Mouse (Mus musculus) MEL (cell line): ENCODE results near the gene Apba1. TPM values are rescaled to one million over a fixed set of nuclear protein-coding genes. Genes with fewer than 3 reads are reported as not detected.

Source experiments
- DNase-seq: peaks from one replicate; pipeline ENCODE4 v3.0.0; 2011; ENCODE audit warnings: low read depth, low spot score
- H3K27ac ChIP-seq: 2 replicates; pipeline ENCODE4 v1.5.1; 2012; ENCODE audit warnings: low read depth, mild to moderate bottlenecking, control low read depth, low read length, moderate library complexity; ENCODE audit not compliant: control insufficient read depth
- H3K27me3 ChIP-seq, 2 experiments: fragments of 150-350 bp in 1 of 2; sonication (generic) in 1 of 2; 2 replicates each; pipeline ENCODE4 v1.6.1; 2012; ENCODE audit warnings: low read length in 2 of 2, mild to moderate bottlenecking in 2 of 2, improper control_type of control experiment in 1 of 2, moderate library complexity in 1 of 2; ENCODE audit not compliant: insufficient read depth in 2 of 2, control insufficient read depth in 1 of 2
- H3K36me3 ChIP-seq, 2 experiments: 2 replicates each; pipeline ENCODE4 v1.6.1; 2012 to 2014; ENCODE audit warnings: low read length in 2 of 2, improper control_type of control experiment in 1 of 2, inconsistent platforms in 1 of 2, mild to moderate bottlenecking in 1 of 2; ENCODE audit not compliant: insufficient read depth in 2 of 2, control insufficient read depth in 1 of 2
- H3K4me1 ChIP-seq, 2 experiments: fragments of 150-350 bp in 1 of 2; sonication (generic) in 1 of 2; 2 replicates each; pipeline ENCODE4 v1.6.1; 2012; ENCODE audit warnings: low read length in 2 of 2, improper control_type of control experiment in 1 of 2, mild to moderate bottlenecking in 1 of 2; ENCODE audit not compliant: insufficient read depth in 2 of 2, control insufficient read depth in 1 of 2
- H3K4me3 ChIP-seq, 2 experiments: fragments of 150-350 bp in 1 of 2; sonication (generic) in 1 of 2; 2 replicates each; pipeline ENCODE4 v1.5.1; 2012; ENCODE audit warnings: low read depth in 2 of 2, low read length in 2 of 2, mild to moderate bottlenecking in 2 of 2, moderate library complexity in 2 of 2, control low read depth in 1 of 2, improper control_type of control experiment in 1 of 2; ENCODE audit not compliant: control insufficient read depth in 1 of 2, insufficient read depth in 1 of 2
- H3K79me2 ChIP-seq: 2 replicates; pipeline ENCODE4 v1.6.1; 2012; ENCODE audit warnings: mild to moderate bottlenecking, low read length, moderate library complexity; ENCODE audit not compliant: control insufficient read depth, poor library complexity, insufficient read depth
- H3K9ac ChIP-seq: 2 replicates; pipeline ENCODE4 v1.6.1; 2012; ENCODE audit warnings: low read depth, mild to moderate bottlenecking, control low read depth, low read length, moderate library complexity; ENCODE audit not compliant: control insufficient read depth, poor library complexity, severe bottlenecking
- H3K9me3 ChIP-seq: fragments of 150-350 bp; sonication (generic); replicated peaks from 2 replicates; pipeline ENCODE4 v1.6.1; 2012; ENCODE audit warnings: mild to moderate bottlenecking, low read length, improper control_type of control experiment, moderate library complexity; ENCODE audit not compliant: insufficient read depth
- CHD1 ChIP-seq: IDR thresholded peaks from 2 replicates; pipeline ENCODE4 v1.6.1; 2012; ENCODE audit warnings: low read depth, mild to moderate bottlenecking, inconsistent platforms, low read length, improper control_type of control experiment
- CHD2 ChIP-seq: IDR thresholded peaks from 2 replicates; pipeline ENCODE4 v1.6.1; 2011; ENCODE audit warnings: low read length, improper control_type of control experiment
- CTCF ChIP-seq, 3 experiments: IDR thresholded peaks in 2 of 3; conservative IDR thresholded peaks in 1 of 3; 2 replicates each; pipeline ENCODE4 v1.5.1; 2011 to 2012; ENCODE audit warnings: low read length in 3 of 3, low read depth in 2 of 3, mild to moderate bottlenecking in 2 of 3, improper control_type of control experiment in 1 of 3, inconsistent platforms in 1 of 3, mixed read lengths in 1 of 3, moderate library complexity in 1 of 3; ENCODE audit not compliant: control insufficient read depth in 1 of 3, insufficient read depth in 1 of 3, poor library complexity in 1 of 3, severe bottlenecking in 1 of 3
- ELF1 ChIP-seq: IDR thresholded peaks from 2 replicates; pipeline ENCODE4 v1.6.1; 2014; ENCODE audit warnings: low read depth, mild to moderate bottlenecking, inconsistent platforms, low read length, improper control_type of control experiment, moderate library complexity
- EP300 ChIP-seq, 2 experiments: IDR thresholded peaks; 2 replicates each; pipeline ENCODE4 v1.6.1; 2011; ENCODE audit warnings: improper control_type of control experiment in 2 of 2, low read length in 2 of 2, low read depth in 1 of 2, mild to moderate bottlenecking in 1 of 2
- GABPA ChIP-seq: IDR thresholded peaks from 2 replicates; pipeline ENCODE4 v1.6.1; 2012; ENCODE audit warnings: low read depth, mild to moderate bottlenecking, inconsistent platforms, low read length, improper control_type of control experiment, moderate library complexity
- GATA1 ChIP-seq: IDR thresholded peaks from 2 replicates; pipeline ENCODE4 v1.6.1; 2011; ENCODE audit warnings: low read depth, low read length, improper control_type of control experiment
- HCFC1 ChIP-seq: IDR thresholded peaks from 2 replicates; pipeline ENCODE4 v1.6.1; 2012; ENCODE audit warnings: low read depth, mild to moderate bottlenecking, inconsistent platforms, low read length, improper control_type of control experiment, moderate library complexity
- JUND ChIP-seq: IDR thresholded peaks from 2 replicates; pipeline ENCODE4 v1.6.1; 2011; ENCODE audit warnings: low read depth, mild to moderate bottlenecking, improper control_type of control experiment, low read length
- KAT2A ChIP-seq: conservative IDR thresholded peaks from 2 replicates; pipeline ENCODE4 v1.6.1; 2012; ENCODE audit warnings: low read depth, low read length, improper control_type of control experiment, inconsistent platforms
- MAFK ChIP-seq: IDR thresholded peaks from 2 replicates; pipeline ENCODE4 v1.6.1; 2011; ENCODE audit warnings: low read depth, mild to moderate bottlenecking, low read length, improper control_type of control experiment, borderline replicate concordance
- MEF2A ChIP-seq: IDR thresholded peaks from 2 replicates; pipeline ENCODE4 v1.6.1; 2014; ENCODE audit warnings: low read depth, mild to moderate bottlenecking, inconsistent platforms, low read length, improper control_type of control experiment; ENCODE audit not compliant: poor library complexity, insufficient replicate concordance, severe bottlenecking; ENCODE audit errors: extremely low read depth
- MXI1 ChIP-seq: IDR thresholded peaks from 2 replicates; pipeline ENCODE4 v1.6.1; 2011; ENCODE audit warnings: mild to moderate bottlenecking, low read depth, low read length, improper control_type of control experiment
- MYB ChIP-seq: IDR thresholded peaks from 2 replicates; pipeline ENCODE4 v1.6.1; 2011; ENCODE audit warnings: mild to moderate bottlenecking, low read depth, low read length, improper control_type of control experiment
- NELFE ChIP-seq: IDR thresholded peaks from 2 replicates; pipeline ENCODE4 v1.6.1; 2011; ENCODE audit warnings: low read depth, low read length, improper control_type of control experiment
- POLR2A ChIP-seq, 2 experiments: IDR thresholded peaks; 2 replicates each; pipeline ENCODE4 v1.6.1; 2011 to 2012; ENCODE audit warnings: low read length in 2 of 2, mild to moderate bottlenecking in 2 of 2, control low read depth in 1 of 2, improper control_type of control experiment in 1 of 2, low read depth in 1 of 2, moderate library complexity in 1 of 2; ENCODE audit not compliant: control insufficient read depth in 1 of 2, insufficient read depth in 1 of 2, poor library complexity in 1 of 2
- POLR2AphosphoS2 ChIP-seq: IDR thresholded peaks from 2 replicates; pipeline ENCODE4 v1.6.1; 2011; ENCODE audit warnings: low read length, improper control_type of control experiment
- POLR2AphosphoS5 ChIP-seq: IDR thresholded peaks from 2 replicates; pipeline ENCODE4 v1.6.1; 2012; ENCODE audit warnings: low read depth, borderline replicate concordance, mild to moderate bottlenecking, inconsistent platforms, low read length, moderate library complexity, mixed read lengths
- RAD21 ChIP-seq: IDR thresholded peaks from 2 replicates; pipeline ENCODE4 v1.6.1; 2011; ENCODE audit warnings: mild to moderate bottlenecking, low read depth, low read length, improper control_type of control experiment
- RCOR1 ChIP-seq: IDR thresholded peaks from 2 replicates; pipeline ENCODE4 v1.6.1; 2012; ENCODE audit warnings: low read depth, mild to moderate bottlenecking, inconsistent platforms, low read length, improper control_type of control experiment
- SIN3A ChIP-seq: IDR thresholded peaks from 2 replicates; pipeline ENCODE4 v1.6.1; 2012; ENCODE audit warnings: low read length, improper control_type of control experiment, inconsistent platforms
- SMC3 ChIP-seq: IDR thresholded peaks from 2 replicates; pipeline ENCODE4 v1.6.1; 2011; ENCODE audit warnings: low read depth, low read length, improper control_type of control experiment
- TAL1 ChIP-seq: IDR thresholded peaks from 2 replicates; pipeline ENCODE4 v1.6.1; 2012; ENCODE audit warnings: mild to moderate bottlenecking, inconsistent platforms, low read length, moderate library complexity, mixed read lengths
- UBTF ChIP-seq: IDR thresholded peaks from 2 replicates; pipeline ENCODE4 v1.6.1; 2012; ENCODE audit warnings: low read depth, mild to moderate bottlenecking, inconsistent platforms, low read length, improper control_type of control experiment, moderate library complexity, borderline replicate concordance; ENCODE audit not compliant: insufficient read depth
- USF1 ChIP-seq: IDR thresholded peaks from 2 replicates; pipeline ENCODE4 v1.6.1; 2014; ENCODE audit warnings: low read depth, mild to moderate bottlenecking, inconsistent platforms, low read length, improper control_type of control experiment, moderate library complexity
- ZC3H11A ChIP-seq: IDR thresholded peaks from 2 replicates; pipeline ENCODE4 v1.6.1; 2012; ENCODE audit warnings: low read depth, mild to moderate bottlenecking, inconsistent platforms, low read length, improper control_type of control experiment
- ZKSCAN1 ChIP-seq: IDR thresholded peaks from 2 replicates; pipeline ENCODE4 v1.6.1; 2012; ENCODE audit warnings: low read depth, mild to moderate bottlenecking, inconsistent platforms, low read length, improper control_type of control experiment, moderate library complexity
- ZNF384 ChIP-seq: IDR thresholded peaks from 2 replicates; pipeline ENCODE4 v1.6.1; 2012; ENCODE audit warnings: low read depth, mild to moderate bottlenecking, inconsistent platforms, low read length, improper control_type of control experiment
- polyA plus RNA-seq, 2 experiments: library from polyadenylated mRNA; stranded (reverse) in 1 of 2; unstranded in 1 of 2; fragments of >175 nt in 1 of 2; fragments of >200 nt in 1 of 2; gene quantifications; 2 replicates each; pipeline versions ENCODE4 v1.2.1 to v1.2.4; 2012; ENCODE audit warnings: low replicate concordance in 2 of 2, low read depth in 1 of 2; ENCODE audit not compliant: insufficient read length in 2 of 2, insufficient read depth in 1 of 2, missing spikeins in 1 of 2
- total RNA-seq: library from RNA; depleted of rRNA; stranded (reverse); fragments of 300-350 nt; gene quantifications from 2 replicates; pipeline ENCODE4 v1.2.3, GENCODE M21; 2012

Gene Apba1
- total and polyA plus RNA-seq, 3 experiments: under 0.01 to 0.03 TPM; not detected in 1

- DNase-seq: no peak
- no peak for TF ChIP-seq TAL1
- TF ChIP-seq ZC3H11A: no peak
- no peak for TF ChIP-seq RCOR1
- no peak for TF ChIP-seq ZNF384
- no peak for TF ChIP-seq SMC3
- TF ChIP-seq GATA1: no peak
- TF ChIP-seq NELFE: no peak
- no peak for TF ChIP-seq GABPA
- no peak for TF ChIP-seq ELF1
- no peak for TF ChIP-seq USF1
- TF ChIP-seq SIN3A: no peak
- TF ChIP-seq POLR2AphosphoS2: no peak
- TF ChIP-seq POLR2A (IDR thresholded peaks at IDR 0.05; ENCODE audit: control insufficient read depth in 1 of 2, insufficient read depth in 1 of 2, low read depth in 1 of 2, low read length in 2 of 2, poor library complexity in 1 of 2): no peak
- TF ChIP-seq MEF2A: no peak
- no peak for TF ChIP-seq KAT2A
- no peak for TF ChIP-seq UBTF
These were observed 212.7 kb downstream of the Apba1 start for GRCm38 (mm10) chr19:23971391-23971790.

DNA sequence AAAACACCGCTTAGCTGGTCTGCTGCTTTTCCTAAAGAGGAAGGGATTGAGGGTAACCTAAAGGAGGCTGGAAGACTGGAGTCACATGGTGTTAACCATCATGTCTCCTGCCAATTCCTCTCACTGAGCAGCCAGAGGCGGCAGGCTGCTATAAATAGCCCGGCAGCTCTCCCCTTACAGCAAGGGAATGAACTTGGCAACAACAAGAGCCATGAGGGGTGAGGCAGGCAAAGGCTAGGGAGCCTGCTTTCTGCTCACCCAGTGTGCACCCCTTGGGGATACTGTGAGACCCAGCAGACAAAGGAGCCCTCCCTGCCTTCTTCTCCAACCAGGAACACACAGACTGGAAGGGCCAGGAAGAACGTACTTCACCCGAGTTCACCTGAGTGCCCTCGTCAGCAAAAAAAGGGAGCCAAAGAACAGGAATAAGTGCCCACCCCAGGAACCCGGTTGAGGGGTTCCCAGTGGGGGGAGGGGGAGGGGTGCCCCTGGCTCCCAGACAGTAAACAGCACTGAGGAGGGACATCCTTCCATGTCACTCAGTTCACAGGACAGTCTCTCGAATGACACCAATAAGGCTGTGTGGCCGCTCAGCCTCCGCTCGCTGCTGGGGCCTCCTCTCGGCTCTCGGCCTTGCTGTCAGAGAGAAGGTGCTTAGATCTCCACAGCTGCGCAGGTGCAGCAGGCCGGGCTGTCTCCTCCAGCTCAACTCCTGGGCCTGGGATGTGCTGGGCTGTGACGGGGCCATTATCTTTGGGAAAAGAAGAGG, 214.4 kb downstream of the Apba1 start:
- Histone ChIP-seq H3K4me1 (no peaks in the 10 kb centered on the region), H3K36me3 (no peaks in the 10 kb centered on the region), H3K27me3 (no peaks in the 10 kb centered on the region), H3K4me3 (no peak overlapping the region), H3K79me2 (no peaks in the 10 kb centered on the region), H3K27ac (no peak overlapping the region), H3K9me3 (no peaks in the 10 kb centered on the region), H3K9ac (no peak overlapping the region)
- no peak for DNase-seq
- TF ChIP-seq POLR2AphosphoS5 (no peak), JUND (no peak), CHD2 (no peak), HCFC1 (no peak), GATA1 (no peak), RCOR1 (no peak), POLR2A (IDR thresholded peaks at IDR 0.05; ENCODE audit: control insufficient read depth in 1 of 2, insufficient read depth in 1 of 2, low read depth in 1 of 2, low read length in 2 of 2, poor library complexity in 1 of 2) (no peak), CTCF (IDR thresholded peaks at IDR 0.05 in 2 of 3, conservative IDR thresholded peaks at IDR 0.05 in 1 of 3; ENCODE audit: control insufficient read depth in 1 of 3, insufficient read depth in 1 of 3, low read depth in 2 of 3, low read length in 3 of 3, poor library complexity in 1 of 3, severe bottlenecking in 1 of 3) (no peak), KAT2A (no peak), EP300 (IDR thresholded peaks at IDR 0.05; ENCODE audit: low read depth in 1 of 2, low read length in 2 of 2) (no peak), RAD21 (no peak), CHD1 (no peak), ZKSCAN1 (no peak), MAFK (no peak), MXI1 (no peak), ZC3H11A (no peak), UBTF (no peak), GABPA (no peak), MYB (no peak)

More at GRCm38 (mm10) chr19:23971391-23971790, 212.7 kb downstream of the Apba1 start:
- Histone ChIP-seq H3K4me1 (no peaks in the 10 kb centered on the region), H3K9me3 (no peaks in the 10 kb centered on the region), H3K4me3 (no peak overlapping the region), H3K27me3 (no peaks in the 10 kb centered on the region), H3K36me3 (no peaks in the 10 kb centered on the region), H3K79me2 (no peaks in the 10 kb centered on the region), H3K9ac (no peak overlapping the region), H3K27ac (no peak overlapping the region)
